Mouse (Mus musculus): ENCODE data around the gene Tctn3.
"Not testable (repeated sequence)": the region's sequence is repeated elsewhere in the genome, so short reads cannot be mapped to it uniquely, and the experiment has no call there.

Gene Tctn3

GRCm38 (mm10) chr19:40625935-40626334, 13.9 kb upstream of the Tctn3 start:
- no peak for DNase-seq (ENCODE audit: low spot score in 2 of 2)

GRCm38 (mm10) chr19:40621616-40622015, 9.6 kb upstream of the Tctn3 start:
- DNase-seq (ENCODE audit: low spot score in 2 of 2), result not testable (repeated sequence)

- no peak for DNase-seq (ENCODE audit: low spot score in 2 of 2)
These were observed 4.0 kb upstream of the Tctn3 start for GRCm38 (mm10) chr19:40616021-40616420.

- no peak for DNase-seq (ENCODE audit: low spot score in 2 of 2)
These were observed 2.8 kb upstream of the Tctn3 start for GRCm38 (mm10) chr19:40614811-40615210.

DNA sequence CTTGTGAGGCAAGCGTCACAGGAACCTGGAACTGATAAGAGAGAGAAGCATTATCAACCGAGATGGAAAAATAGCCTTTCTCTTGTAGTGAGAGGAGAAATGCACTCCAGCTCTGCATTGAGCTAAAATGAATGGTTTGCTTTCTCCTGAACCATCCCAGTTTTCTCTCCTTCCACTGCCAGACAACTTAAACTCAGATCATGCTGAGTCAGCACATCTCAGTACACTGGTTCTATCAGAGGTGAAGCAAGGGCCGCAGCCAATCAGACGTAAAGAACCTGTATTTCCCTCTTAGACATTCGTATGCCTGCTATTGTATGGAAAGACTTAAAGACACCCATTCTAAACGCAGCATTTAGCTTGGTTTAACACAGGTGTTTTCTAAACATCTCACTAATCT, 4.4 kb downstream of the Tctn3 start:
- no peak for DNase-seq (ENCODE audit: low spot score in 2 of 2)

DNA sequence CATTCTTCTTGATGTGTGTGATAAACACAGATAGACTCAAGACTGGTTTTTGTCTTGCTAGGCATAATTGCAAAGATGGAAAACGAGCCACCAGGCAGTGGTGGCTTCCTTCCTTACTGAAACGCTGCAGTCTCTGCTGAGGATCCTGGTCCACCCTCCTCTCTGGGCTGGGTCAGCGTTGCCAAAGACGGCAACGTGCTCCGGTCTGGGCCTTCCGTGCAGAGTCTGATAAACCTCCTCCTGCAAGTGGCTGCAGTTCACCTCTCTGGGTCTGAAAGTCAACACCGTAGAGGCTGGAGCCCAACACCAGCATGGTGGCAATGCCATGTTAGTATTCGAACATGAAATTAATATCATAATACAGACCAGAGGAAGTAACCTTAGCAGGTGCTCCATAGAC, 6.8 kb downstream of the Tctn3 start:
- no peak for DNase-seq (ENCODE audit: low spot score in 2 of 2)

DNA sequence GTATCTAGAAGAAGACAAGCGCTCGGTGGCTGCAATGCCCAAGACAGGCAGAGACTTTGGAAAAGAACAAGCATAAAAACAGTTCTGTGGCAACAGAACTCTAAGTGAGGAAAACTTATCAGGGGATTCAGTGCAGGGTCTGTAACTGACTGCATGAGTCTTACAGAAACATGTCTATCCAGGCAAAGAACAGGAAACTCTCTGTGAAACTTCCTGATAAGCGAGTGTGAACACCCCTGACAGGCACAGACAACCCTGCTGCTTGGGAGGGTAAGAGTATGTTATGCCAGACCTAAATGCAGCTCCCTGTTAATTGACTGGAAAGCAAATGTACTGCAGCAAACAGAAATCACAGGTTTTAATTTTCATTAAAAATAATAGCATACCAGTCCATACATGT, 10.2 kb downstream of the Tctn3 start:
- DNase-seq (ENCODE audit: low spot score in 2 of 2), result no peak

- not testable (repeated sequence) for DNase-seq (ENCODE audit: low spot score in 2 of 2)
These were observed 11.2 kb downstream of the Tctn3 start for GRCm38 (mm10) chr19:40600846-40601245.

DNA sequence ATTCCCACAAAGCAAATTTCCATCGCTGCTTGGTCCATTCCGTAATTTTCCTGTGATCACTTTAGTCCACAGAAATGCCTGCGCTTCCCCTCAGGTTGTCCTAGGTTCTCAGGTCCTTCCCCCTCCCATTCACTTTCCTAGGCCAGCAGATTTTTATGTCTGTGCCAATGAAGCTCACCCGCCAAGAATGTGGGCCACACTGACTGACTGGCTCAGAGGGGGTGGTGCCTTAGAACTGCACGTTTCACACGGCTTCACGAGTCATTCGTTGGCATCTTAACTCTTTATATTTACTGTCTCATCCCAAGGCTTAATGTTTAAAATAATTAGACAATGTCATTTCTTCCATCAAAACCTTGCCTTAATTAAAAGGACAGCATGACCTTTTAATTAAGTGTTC, 16.2 kb downstream of the Tctn3 start:
- DNase-seq (ENCODE audit: low spot score in 2 of 2), result no peak

GRCm38 (mm10) chr19:40595231-40595630, 16.8 kb downstream of the Tctn3 start:
- no peak for DNase-seq (ENCODE audit: low spot score in 2 of 2)

DNA sequence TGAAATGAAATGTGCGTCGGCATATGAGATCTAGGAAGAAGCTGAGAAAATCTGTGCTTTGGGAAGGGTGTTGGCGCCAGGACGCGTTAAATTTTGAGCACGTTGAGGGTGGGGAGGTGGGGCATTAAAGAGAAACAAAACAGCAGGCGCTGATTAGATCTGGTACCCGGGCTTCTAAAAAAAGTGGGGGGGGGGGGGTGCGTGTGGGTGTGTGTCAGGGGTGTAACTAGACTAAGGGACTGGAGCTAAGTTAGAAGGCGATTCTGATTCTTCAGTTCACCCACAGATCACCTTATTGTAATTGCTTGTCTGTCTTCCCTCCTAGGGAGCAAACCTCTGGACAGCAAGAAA, 22.5 kb downstream of the Tctn3 start:
- no peak for DNase-seq (ENCODE audit: low spot score in 2 of 2)

DNA sequence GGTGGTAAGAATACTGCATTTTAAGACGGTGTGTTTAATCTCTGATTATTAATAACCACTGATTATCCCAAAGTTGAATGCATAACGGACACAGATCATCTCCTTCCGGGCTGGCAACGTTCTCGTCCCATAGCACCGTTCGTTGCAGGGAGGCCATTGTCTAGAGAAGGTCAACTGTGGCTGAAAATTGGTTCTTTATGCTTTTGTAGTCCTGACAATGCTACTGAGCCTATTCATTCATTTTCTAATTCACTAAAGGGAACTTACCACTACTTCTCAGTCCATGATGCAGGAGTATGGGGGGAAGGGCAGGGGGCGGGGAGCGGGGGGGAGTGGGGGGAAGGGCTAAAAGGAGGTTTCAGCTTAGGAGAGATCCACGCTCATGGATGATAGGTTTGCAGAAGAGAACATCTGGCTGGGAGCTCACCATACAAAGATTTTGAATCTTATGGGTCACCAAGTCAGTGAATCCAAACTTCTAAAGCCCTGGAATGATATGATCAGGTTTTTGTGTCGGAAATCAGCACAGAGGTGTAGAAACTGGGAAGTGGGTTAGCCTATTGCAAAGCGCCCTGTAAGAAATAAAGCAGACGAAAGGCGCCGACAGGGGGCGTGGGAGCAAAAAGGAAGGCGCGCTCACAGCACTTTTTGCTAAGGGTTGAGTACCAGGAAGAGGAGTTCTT, 23.0 kb downstream of the Tctn3 start:
- DNase-seq (ENCODE audit: low spot score in 2 of 2), result peak; percentile 85 to 89

DNA sequence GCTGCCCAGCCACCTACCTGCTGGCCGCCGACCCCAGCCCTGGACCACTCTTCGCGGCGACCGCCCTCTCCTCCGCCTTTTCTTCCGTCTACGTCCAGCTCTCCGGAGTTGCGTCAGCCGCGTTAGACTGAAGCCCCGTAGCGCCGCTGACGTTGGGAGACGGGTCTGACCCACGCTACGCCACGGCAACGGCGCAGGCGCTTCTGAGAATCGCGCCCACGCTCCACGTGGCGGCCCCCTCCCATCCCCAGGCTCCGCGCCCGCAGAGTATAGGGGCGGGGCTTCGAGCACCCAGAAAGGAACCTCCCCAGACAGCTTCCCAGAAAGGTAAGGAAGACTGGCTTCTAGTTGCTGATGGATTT, 23.8 kb downstream of the Tctn3 start, which contains the start of gene Aldh18a1:
Gene Aldh18a1, minus strand, starts transcription at position 171 of the 362 bp plus-strand sequence.
- DNase-seq (ENCODE audit: low spot score in 2 of 2), result peak; percentile 90 to 92

GRCm38 (mm10) chr19:40587491-40588292, 24.3 kb downstream of the Tctn3 start:
- DNase-seq (ENCODE audit: low spot score in 2 of 2), result no peak

DNA sequence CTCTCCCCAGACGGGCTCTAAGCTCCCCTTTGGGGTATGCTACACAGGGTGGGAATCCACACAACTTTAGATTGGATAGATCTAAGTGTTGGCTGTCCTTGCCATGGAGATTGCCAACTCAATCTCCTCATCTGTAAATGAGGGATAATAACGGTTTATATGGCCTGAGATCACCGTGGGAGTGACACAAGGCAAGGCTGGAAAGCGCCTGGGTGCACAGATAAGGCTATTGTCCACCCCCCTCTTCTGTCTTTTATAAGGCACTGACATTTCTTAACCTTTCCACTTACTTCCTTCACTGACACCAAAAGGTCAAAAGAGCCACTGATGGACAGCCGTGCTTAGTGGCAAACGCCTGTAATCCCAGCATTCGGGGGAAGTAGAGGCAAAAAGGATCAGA, 25.1 kb downstream of the Tctn3 start:
- DNase-seq (ENCODE audit: low spot score in 2 of 2), result no peak

DNA sequence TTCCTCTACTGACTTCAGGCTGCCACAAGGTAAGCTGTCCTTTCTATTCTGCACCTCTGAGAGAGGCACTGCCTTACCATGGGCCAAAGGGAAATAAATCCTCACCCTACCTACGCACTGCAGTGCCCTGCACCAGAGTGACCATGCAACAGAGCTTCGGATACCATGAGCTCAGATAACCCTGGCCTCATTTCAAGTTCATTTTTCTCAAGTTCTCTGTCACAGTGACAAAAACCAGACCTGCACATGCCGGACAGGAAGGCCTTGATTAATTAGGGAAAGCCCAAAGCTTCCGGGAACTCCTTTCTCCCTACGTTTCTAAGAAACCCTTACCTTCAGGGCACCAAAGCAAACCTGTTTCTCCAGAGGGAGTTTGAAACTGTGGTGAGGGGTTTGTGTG, 30.4 kb downstream of the Tctn3 start:
- DNase-seq (ENCODE audit: low spot score in 2 of 2), result no peak

DNA sequence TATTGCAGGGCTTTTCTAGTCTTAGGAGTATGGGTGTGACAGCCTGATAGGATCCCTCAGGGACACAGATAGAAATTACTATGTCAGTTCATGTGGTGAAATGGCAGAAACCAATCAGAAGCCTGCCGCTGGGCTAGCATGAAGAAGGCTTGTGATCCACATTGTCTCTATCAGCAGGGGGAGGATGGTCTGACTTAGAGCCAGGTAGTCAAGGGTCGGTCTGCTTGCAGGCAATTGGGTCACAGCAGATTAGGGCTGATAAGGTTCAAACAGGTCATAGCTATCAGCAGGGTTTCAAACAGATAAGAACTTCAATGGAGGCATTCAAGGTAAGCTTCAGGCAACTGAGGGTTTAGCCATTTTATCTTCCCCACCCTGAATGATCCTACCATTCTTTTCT, 31.1 kb downstream of the Tctn3 start:
- DNase-seq (ENCODE audit: low spot score in 2 of 2), result no peak

DNA sequence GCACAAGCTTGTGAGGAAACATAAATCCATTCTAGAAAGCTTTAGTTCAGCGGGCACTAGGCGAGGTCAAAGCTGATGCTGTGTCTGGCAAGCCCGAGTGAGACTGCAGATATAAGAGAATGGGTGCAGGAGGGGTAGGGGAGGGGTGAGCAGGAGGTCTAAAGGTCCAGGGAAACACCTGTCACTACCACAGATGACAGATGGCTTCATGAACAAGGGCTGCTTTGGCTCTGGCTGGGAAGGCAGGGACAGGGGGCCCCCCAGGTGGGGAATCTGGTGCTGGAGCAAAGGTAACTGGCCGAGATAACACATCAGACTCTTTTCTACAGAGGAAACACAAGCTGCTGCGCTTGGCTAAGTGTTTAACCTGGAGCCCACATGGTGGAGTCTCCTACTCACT, 36.6 kb downstream of the Tctn3 start:
- DNase-seq (ENCODE audit: low spot score in 2 of 2), result no peak

DNA sequence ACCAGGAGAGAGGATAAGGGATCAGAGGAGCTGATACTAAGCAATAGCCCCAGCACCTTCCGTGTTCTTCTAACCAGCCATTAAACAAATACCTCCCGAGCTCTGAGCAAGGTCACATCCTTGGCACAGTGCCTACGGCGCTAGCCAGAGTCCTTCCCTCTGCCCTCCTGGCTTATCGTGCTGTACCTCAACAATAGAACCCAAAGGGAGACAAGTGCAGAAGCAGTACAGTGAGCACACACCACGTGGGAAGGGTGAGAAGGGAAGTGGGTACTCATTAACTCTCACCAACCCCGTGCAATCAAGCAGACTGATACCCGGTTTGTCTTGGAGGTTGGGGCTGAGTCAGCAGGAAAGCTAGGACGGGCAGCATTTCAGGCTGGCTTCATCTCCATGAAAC, 41.3 kb downstream of the Tctn3 start:
- no peak for DNase-seq (ENCODE audit: low spot score in 2 of 2)

DNA sequence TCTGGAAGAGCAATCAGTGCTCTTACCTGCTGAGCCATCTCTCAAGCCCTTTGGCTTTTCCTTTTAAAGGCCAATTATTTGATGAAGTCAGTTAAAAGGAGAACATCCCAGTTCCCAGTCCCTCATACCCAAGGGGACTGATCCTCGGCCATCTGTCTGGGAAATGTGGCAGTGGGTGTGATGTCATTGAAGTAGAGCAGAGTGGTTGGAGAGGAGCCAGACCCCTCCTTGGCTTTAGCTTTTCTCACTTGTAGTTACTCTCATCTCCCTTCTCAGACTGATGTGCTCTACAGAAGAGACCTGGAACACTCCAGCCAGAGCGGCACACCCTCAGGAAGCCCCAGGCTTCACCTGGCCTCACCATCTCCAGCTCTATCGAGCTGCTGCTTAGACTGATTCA, 44.4 kb downstream of the Tctn3 start:
- no peak for DNase-seq (ENCODE audit: low spot score in 2 of 2)

DNA sequence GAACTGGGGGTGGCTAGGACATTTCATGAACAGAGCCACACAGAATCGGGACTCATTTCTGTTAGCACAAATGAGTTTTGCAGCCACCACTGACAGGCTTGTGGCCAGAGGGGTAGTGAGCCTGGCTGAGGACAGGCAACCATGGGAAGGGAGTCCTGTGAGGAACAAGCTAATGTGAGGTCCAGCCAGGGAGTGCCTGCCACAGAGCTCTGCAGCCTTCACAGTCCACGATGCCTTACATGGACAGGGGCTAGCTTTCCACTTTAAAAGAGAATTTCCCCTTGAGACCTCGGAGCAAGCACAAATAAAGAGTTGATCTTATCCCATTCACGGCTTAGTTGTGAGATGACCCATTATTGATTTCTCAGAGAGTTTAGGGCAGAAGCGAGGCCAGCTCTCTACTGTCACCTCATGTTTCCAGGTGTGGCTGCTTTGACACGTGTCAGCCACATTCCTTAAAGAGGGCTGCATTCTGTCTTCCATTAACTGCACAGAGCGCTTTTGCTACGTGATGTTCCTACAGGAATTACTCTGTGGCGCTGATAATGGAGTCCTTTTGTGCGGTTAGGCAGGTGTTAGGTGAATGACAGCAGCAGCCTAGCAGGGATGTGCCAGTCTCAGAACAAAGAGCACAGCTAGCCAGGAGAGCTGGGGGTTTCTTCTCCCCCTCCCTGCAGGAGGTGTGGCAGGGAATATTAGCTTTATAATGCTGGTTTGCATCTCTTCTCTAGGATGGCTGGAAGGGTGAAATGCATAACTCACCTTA, 48.0 kb downstream of the Tctn3 start:
- DNase-seq (ENCODE audit: low spot score in 2 of 2), result no peak

GRCm38 (mm10) chr19:40561521-40561920, 50.5 kb downstream of the Tctn3 start:
- DNase-seq (ENCODE audit: low spot score in 2 of 2), result not testable (repeated sequence)

DNA sequence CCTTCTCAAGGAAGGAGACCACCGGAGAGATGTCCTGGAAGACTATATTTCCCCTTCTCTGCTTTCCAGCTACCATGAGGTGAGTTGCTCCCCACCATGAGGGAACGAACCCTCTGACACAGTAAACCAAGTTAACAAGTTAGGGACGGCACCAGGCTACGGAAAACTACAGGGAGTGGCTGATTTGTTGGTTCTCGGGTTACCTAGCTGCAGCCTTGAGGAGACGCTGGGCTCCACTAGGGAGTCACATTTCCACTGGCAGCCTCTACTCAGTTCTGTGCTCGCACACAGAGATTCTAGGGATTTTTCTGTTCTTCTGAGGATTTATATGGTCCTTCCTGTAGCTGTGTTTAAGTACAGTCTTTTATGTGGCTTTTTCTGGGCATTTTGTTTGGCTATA, 56.0 kb downstream of the Tctn3 start:
- DNase-seq (ENCODE audit: low spot score in 2 of 2), result no peak

Measured in urinary bladder, postnatal 36 days (tissue).